Mouse (Mus musculus) ovary, adult 18-20 months (tissue): ENCODE measurements around the gene Lao1.

Experiments used
- DNase-seq: peaks from one replicate; pipeline ENCODE4 v3.0.0; 2022; ENCODE audit warnings: low spot score, mixed read lengths

Lao1 gene

GRCm38 (mm10) chr4:119014997-119015396, 53.6 kb downstream of the Lao1 start:
- DNase-seq, result no peak

DNA sequence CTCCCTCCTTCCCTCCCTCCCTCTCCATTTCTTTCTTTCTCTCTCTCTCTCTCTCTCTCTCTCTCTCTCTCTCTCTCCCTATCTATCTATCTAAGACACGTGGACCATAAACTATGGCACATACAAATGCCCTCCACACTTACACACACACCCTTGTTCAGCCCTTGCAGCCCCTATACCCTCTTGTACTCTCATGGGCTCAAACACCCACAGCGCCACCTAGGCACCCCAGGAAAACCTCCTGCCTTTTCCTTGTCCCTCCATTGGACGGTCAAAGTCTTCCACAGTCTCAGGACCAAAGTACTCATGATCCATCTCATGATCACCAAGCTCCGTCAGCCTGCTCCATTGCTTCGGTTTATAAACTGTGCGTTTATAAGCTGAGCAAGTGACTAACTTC, 54.2 kb downstream of the Lao1 start:
- DNase-seq, result no peak

DNA sequence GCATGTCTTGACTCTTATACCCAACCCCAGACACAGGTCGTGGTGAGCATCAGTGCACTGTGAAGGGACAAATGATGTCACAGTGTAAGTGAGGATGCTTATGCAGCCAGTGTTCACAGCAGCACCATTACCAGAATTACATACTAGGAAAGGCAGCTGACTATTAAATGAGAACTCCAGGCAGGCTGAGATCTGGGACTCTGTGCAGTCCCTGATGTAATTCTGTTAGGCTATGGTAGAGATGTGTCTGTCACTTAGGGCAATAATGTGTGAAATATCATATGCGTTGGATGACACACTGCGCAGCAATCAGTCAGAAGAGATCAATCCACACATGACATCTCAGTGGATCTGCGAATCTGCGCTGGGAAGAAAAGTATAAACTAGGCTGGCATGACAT, 55.7 kb downstream of the Lao1 start:
- DNase-seq, result no peak
